Mouse (Mus musculus) granulocyte monocyte progenitor cell, adult 5-6 weeks (primary cell): ENCODE measurements around the gene Gin1. TPM values are rescaled to one million over a fixed set of nuclear protein-coding genes. Genes with fewer than 3 reads are reported as not detected.

Experiments
- ATAC-seq: replicated peaks from 2 replicates; pipeline ENCODE4 v1.8.0; 2016; ENCODE audit warnings: mild to moderate bottlenecking, moderate TSS enrichment, inconsistent platforms; ENCODE audit not compliant: poor library complexity, severe bottlenecking
- total RNA-seq, 2 experiments: library from RNA; stranded (forward) in 1 of 2; stranded (reverse) in 1 of 2; fragments of 200-712, 200-1000 nt in 1 of 2; fragments of >200 nt in 1 of 2; fragmentation: Nextera tagmentation in 1 of 2; gene quantifications; 2 replicates each; pipeline ENCODE4 v1.2.3; 2014 to 2017

Gene Gin1
- total RNA-seq, 2 experiments from 2014 or later, result 11.5 to 16.7 TPM

DNA sequence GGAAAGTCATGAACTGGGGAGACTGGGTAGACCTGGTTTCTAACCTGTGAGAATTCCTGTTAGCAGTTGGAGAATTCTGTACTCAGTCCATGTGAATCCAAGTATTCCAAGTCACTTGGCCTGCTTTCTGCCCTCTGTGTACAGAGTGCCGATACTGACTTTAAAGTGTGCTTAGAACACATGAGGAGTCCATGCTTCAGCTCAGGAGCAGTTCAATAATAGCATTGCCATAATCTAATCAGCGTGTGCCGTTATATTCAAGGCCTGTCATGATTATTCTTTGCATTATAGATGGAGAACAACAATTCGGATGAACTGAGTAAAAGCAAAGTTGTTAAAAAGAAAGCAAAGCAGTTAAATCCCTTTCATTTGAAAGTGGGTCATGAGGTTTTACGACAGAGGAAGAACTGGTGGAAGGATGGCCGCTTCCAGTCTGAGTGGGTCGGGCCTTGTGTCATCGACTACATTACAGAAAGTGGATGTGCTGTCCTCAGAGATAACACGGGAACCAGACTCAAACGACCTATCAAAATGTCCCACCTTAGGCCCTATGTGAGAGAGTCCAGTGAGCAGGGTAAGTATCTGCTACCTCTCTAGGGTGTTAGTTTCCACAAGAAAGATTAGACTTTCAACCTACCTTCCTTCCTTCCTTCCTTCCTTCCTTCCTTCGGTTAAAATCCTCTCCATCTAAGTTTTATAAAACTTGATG is 15.9 kb downstream of the Gin1 start:
- no peak for ATAC-seq

DNA sequence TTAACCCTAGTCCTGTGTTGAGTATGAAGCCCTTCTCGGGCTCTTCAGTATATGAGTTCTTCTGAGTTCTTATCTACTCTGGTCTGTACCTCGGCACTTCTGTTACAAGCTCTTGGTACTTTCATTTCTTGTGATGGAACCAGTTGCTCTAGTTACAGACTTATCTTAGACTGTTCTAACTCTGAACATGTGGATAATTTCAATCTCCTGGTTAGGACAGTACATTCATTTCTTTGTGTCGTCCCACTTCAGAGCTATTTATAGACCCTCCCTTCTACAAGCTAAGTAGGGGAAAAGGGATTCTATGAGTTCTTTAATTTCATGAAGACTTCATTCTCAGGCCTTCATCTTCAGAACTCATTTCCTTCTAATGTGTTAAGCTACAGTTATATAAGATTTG is 17.7 kb downstream of the Gin1 start:
- no peak for ATAC-seq

DNA sequence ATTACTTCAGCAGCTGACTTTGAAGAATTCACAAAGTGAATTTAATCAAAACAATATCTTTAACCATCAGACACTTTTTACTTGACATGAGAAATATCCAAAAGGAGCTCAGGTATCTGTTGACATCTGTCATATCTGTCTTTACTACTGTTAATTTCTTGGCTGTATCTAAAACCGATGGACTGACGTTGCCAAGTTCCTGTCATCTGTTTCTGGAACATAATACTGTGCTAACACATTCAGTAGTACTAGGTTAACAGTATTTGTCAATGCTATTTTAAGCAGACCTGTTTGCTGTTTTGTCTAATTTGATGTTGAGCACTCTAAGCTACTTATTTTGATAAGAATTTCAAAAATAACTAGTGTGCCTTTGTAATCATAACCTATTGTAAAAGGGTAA is 18.5 kb downstream of the Gin1 start:
- ATAC-seq, result no peak

DNA sequence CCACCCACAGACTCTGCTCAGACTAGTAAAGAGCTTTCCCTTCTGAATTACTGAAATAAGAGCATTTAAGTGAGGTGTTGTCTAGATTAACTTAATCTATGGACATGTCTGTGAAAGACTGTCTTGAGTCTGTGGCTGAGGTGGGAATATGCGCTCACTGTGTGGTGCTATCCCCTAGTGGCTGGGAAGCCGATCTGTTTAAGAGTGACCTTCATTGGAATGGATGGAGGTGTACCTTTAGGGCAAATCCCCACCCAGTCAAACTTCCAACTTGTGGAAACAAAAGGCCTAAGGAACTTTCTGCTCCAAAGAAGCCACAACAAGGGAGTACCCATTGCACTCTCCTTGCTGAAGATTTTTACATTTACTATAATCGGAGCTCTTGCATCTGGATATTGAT is 24.1 kb downstream of the Gin1 start:
- no peak for ATAC-seq

DNA sequence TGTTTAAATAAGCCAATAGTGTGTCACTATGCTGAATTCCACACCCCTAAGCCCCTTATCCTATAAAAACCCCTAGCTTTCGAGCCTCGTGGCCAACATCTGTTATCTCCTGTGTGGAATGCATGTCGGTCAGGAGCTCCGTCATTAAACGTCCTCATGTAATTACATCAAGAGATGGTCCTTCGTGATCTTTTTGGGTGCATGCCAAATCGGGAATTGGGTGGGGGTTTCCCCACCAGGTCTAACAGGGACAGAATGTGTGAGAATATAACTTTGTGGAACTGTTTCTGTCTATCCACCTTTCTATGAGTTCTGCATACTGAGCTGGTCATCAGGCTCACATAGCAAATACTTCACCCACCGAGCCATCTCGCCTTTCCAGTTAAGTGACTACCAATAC is 26.0 kb downstream of the Gin1 start:
- ATAC-seq, result no peak

DNA sequence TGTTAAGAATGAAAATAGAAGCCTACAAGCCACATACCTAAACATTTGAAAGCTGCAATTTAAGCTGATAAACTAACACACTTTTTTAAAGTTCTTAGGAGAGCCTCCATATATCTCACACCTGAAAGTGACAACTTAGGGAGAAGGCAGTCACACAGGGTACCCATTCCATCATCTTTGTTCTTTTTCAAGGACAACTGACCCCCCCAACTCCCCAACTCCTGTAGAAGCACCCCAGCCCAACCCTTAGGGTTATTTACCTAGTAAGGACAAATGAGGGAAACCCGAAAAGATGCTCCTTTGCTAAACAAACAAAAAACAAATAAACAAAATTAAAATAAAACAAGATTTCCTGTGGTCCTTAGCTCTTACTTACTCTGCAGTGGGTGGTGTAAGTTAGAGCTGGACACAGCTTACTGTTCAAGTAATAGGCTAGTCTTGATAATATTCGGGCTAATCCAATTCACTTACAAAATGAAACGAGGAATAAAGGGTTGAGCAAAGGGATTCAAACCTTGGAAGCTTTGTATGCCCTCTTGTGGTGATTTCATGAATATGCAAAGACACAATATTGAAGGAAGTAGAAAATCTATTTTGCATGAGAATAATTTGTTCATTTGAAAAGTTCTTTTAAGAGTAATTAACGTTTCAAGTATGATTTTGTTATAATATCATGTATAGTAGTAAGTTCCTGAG is 32.4 kb downstream of the Gin1 start:
- ATAC-seq, result peak; percentile 58

DNA sequence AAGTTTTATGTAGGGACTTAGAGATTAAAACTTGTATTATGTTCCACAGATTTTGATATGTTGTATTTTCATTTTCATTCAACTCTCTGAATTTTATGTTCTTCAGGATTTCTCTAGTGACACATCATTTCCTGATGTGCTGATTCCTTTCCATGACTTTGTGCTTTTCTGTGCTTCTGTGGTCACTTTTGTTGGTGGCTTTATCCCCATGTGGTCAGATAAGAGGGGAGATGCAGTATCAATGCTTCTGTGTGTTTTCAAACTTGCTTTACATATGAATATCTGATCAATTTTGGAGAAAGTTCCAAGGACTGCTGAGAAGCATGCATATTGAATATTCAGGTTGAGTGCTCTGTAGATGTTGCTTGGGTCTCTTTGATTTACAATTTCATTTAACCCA is 34.5 kb downstream of the Gin1 start:
- ATAC-seq, result no peak

DNA sequence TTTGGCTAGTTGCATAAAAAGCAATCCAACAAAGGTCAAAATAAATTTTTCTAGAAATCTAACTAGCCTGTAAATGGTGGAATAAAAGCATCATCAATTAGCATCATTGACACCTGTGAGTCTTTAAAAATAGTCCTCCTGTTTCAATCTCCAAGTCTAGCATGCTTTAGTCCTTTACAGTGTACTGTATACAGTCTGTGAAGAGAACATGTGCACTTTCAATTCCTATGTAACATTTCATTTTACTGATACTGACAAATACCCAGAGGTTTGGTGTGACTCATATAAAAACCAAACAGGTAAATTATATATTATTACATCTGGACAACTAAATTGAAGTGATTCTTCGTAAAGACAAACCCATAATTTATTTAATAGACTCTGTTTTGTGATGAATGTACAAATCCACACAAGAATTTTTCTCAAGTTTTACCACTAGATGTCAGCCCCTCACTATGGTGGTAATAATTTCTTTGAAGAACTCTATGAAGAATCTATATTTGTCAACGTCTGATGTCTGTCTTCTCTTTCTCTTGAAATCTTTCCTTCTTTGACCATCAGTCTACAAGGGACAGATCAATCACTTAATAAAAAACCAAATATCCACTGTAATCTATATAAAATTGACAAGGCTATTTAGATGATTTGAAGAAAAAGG is 39.4 kb downstream of the Gin1 start:
- ATAC-seq, result no peak; the same call in 1 of the 2 replicates

DNA sequence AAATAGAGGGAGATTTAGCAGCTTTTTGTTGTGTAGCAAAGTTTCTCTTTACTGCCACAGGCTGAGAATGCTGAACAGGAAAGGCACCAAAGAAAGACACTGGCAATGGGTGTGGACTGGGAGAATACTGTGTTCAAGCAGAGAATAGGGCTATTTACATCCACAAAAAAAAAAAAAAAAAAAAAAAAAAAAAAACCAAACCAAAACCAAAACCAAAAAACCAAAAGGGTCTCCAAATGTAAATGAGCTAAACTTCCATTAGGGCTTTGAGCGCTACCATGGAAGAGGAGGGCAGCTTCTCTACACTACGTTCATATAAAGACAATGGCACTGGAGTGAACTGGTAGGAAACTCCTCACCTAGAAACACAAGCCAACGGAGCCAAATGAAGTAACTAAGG is 51.3 kb downstream of the Gin1 start:
- ATAC-seq, result no peak

DNA sequence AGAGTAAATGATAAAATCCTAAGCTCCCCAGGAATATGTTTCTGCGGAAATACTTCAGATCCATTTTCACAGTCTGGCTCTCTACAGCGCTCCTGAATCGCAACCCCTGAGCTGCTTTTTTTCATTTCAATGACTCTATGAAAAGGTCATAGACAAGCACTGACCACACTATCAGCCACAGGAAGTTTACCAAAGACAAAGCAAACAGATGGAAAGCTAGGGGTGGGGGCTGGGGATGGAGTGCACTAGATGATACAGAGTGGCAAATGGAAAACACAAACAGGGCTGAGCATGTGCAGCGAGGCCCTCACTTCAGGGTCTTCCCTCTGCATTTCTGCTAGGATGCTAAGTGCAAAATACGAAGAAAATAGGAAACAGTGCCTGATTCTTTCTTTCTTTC is 52.2 kb downstream of the Gin1 start:
- ATAC-seq, result no peak

DNA sequence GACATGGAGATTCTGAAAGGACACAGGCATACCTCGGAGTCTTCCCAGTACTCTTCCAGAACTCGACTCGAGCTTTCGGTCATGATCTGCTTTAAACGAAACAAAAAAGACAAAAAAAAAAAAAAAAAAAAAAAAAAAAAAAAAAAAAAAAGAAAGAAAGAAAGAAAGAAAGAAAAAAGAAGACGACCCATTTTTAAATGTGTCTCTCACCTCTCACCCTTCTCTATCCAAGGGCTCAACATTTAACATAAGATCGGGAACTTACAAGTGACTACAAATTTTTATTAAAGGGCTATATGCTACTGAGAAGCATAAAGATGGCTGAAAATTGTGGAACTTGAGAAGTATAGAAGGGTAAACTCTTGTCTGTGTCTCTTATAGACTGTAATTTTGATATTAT is 52.9 kb downstream of the Gin1 start:
- ATAC-seq, result no peak

DNA sequence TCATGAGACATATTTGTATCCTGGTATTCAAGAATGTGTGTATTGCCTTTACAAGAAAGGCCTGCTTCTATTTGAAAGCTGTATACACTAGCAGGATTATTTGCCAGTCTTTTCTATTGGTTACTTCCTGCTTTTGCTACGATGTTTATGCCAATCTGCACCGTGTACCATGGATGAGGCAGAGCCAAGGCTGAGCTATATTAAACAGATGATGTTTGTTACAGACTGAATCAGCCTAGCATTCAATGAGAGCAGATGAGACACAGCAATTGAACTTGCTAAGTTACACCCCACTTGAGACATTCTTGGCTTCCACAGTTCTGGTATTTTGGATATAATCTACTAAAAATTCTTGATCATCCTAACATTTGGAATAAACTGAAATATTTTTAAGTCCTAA is 57.6 kb downstream of the Gin1 start:
- no peak for ATAC-seq

DNA sequence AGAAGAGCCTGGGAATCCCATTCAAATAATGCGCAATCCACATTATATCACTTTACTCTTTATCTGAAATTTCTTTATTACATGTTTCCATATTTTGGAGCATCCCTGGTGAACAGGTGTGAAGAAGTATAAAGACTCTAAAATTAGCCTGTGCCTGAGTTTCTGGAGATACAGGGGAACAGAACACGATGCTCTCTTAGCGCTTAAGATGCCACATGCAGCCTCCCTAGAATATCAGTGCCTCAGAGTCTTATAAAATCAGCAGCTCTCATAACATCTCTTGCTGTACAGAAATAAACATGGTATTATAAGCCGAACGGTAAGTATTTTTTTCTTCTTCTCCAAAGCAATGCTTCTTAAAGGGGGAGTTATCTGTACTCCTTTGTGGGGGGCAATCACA is 58.1 kb downstream of the Gin1 start:
- no peak for ATAC-seq

DNA sequence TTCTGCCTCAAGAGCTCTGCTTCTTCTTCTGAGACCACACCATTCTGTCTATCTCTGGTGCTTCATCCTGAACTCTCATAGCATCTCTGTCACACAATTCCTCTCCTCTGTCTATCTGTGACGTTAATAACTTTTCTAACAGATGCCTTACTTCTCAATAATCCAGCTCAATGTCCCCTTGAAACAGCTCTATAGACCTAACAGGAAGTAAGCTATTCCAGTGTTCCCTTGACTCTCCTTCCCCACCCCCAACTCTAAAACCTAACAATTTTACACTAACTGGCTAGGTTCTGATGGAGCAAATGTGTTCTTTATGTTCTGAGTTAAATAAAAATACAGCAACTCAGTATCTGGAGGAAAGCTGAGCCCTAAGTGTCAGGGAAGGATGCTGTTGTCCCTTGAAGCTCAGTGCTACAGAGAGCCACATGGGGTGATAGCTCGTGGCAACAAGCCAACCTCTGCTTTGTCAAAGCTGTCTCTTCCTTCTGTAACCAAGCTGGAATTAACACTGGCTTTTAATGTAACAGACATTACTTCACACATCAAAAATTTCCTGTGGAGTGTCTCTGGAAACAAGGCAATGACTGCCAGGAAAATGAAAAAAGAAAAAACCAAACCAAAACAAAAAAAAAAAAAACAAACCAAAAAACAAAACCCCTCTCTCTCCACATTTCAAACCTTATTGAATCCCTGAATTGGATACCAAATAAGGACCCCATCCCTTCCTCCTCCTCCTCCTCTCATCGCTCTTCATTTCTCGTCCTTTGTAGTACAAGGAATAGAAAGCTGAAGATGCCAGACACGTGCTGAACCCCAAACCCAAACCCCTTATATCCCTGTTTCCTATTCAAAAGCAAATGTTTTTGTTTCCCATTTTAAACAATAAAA is 63.7 kb downstream of the Gin1 start:
- no peak for ATAC-seq

DNA sequence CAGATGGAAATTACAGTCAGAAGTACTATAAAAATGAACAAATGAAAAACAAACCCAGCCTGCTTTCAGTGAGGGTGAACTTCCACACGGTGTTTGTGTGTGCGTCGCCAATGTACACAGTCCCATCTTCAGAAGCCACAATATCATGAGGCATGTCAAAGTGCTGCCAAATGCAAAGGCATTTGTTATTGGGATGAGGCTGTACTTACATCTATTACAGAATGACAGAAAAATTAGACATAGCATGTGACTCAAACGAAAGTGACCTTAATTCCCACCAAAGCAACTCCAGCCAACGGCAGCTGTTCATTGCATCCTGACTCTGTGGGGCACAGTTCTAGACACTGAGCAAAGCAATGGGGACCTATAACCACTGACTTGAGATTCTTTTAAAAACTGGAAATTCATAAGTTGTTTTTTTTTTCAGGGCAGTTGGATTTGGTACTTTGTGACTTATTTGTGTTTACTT is 64.4 kb downstream of the Gin1 start:
- ATAC-seq, result no peak

Other genes starting within 250 kb of the Gin1 start
- 30.1 and 31.0 TPM in 2 replicates for gene D1Ertd622e, start 108.1 kb upstream of the Gin1 start, total RNA-seq (2014; fragmentation: Nextera tagmentation)
- 33.0 and 53.3 TPM in 2 replicates for gene D1Ertd622e, start 108.1 kb upstream of the Gin1 start, total RNA-seq (2017)
- gene Ppip5k2, start 239 bp downstream of the Gin1 start, total RNA-seq (2014; fragmentation: Nextera tagmentation), result 52.7 and 57.5 TPM in 2 replicates
- gene Ppip5k2, start 239 bp downstream of the Gin1 start, total RNA-seq (2017), result 64.8 and 82.9 TPM in 2 replicates